Comparison of ENCODE assay signal across 17 mouse cellular contexts in genomic region chr1:72490801-72491200, GRCm38 (mm10). TPM values are rescaled to one million over a fixed set of nuclear protein-coding genes. Genes with fewer than 3 reads are reported as not detected.
"Had no signal": no experiment of that assay in that cellular context is flagged by ENCODE, and none has a peak within 500 bp of the region (broad histone marks: within the 10 kb centered on the region; RNA-seq: fewer than 3 reads in every experiment).

No protein-coding gene starts in this region.

- H3K4me3 ChIP-seq: limb, embryonic 15.5 days; liver, embryonic 12.5 days; midbrain, embryonic 12.5 days; neural tube, embryonic 13.5 days had no signal

- DNase-seq: kidney, adult 8-10 months; kidney, postnatal 25 days; layer of hippocampus, adult 9-11 months; layer of hippocampus, postnatal 36 days; lung, postnatal 10 days; lung, postnatal 4 days; right cerebral cortex, adult 18-20 months; thymus, postnatal 4 days had no signal

- ATAC-seq: liver, embryonic 12.5 days had no signal

- H3K27me3 ChIP-seq: limb, embryonic 15.5 days; liver, embryonic 12.5 days; midbrain, embryonic 12.5 days; neural tube, embryonic 13.5 days had no signal

- H3K9ac ChIP-seq: limb, embryonic 15.5 days; liver, embryonic 12.5 days; lung, embryonic 14.5 days; midbrain, embryonic 12.5 days; neural tube, embryonic 13.5 days had no signal

- H3K27ac ChIP-seq: limb, embryonic 15.5 days; liver, embryonic 12.5 days; neural tube, embryonic 13.5 days; stomach, postnatal 0 days had no signal

- H3K4me1 ChIP-seq: limb, embryonic 15.5 days; liver, embryonic 12.5 days had no signal

- H3K9me3 ChIP-seq: limb, embryonic 15.5 days; liver, embryonic 12.5 days; midbrain, embryonic 12.5 days; neural tube, embryonic 13.5 days had no signal

- H3K4me2 ChIP-seq: limb, embryonic 15.5 days; liver, embryonic 12.5 days; lung, embryonic 14.5 days; midbrain, embryonic 12.5 days; neural tube, embryonic 13.5 days had no signal

- H3K36me3 ChIP-seq: limb, embryonic 15.5 days; liver, embryonic 12.5 days; midbrain, embryonic 12.5 days; neural tube, embryonic 13.5 days had no signal

RNA-seq across cellular contexts. Expression of gene March4, which starts 45.9 kb away (rescaled TPM):
- total RNA-seq: megakaryocyte, adult 5-6 weeks had no signal
- polyA plus RNA-seq: limb, embryonic 11.5 days; limb, embryonic 15.5 days; liver, embryonic 12.5 days; liver, embryonic 16.5 days; lung, embryonic 14.5 days had no signal
